Mouse (Mus musculus) layer of hippocampus, adult 6 months (tissue): Measurements from ENCODE around the gene Clrn1. TPM values are rescaled to one million over a fixed set of nuclear protein-coding genes. Genes with fewer than 3 reads are reported as not detected.

Experiments
- long read RNA-seq, 2 experiments: library from polyadenylated mRNA; unstranded; transcript quantifications; one replicate each; pipeline ENCODE4 v2.0.0; 2019 to 2020
- polyA plus RNA-seq: library from polyadenylated mRNA; unstranded; fragments of <200 nt; fragmentation: Nextera tagmentation; gene quantifications from 2 replicates; pipeline ENCODE4 v1.2.3, GENCODE M21; 2021

Clrn1 gene
- 0.80 and 1.8 TPM in 2 replicates for polyA plus RNA-seq
- long read RNA-seq, experiment 1, partial matches to known transcripts: 0 of 2 reads
- long read RNA-seq, experiment 1, other reads (novel, unspliced or antisense): 0 of 2 reads
- long read RNA-seq, experiment 2, partial matches to known transcripts: 0 of 5 reads
- long read RNA-seq, experiment 2, other reads (novel, unspliced or antisense): 0 of 5 reads

DNA sequence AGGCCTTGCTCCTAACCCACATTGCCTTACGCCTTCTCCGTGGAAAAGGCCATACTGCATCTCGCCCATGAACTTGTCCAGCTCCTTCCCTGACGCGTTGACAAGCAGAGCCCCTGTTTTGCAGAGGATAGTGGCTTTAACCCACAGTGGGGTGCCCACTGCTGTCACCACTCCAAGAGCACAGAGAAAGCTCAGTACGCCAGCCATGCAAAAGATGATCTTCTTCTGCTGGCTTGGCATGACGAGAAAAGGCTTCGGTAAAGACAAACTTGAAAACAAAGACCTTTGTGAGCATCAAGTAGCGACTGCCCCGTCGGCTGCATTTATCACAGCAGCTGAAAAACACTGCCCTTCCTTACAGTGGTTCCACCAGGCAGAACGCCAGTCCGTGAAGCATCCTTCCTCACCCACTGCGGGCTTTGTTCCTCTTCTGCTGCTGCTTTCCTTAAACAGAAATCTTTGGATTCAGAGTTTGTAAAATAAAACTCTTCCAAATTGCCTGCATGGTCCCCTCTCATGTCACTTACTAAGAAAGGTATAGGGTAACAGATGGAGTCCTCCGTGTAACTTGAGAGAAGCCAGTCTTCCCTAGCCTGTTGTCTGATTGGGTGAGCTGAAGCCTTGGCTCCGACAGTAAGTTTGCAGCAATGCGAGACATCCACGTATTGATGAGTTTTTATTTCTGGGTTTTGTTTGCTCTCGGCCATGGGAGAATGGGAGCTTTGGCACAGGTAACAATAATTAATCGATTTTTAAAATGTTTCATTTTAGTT lies at the start of gene Clrn1:
TSS of gene Clrn1 (minus strand) at position 540 of the 773 bp plus-strand sequence.

DNA sequence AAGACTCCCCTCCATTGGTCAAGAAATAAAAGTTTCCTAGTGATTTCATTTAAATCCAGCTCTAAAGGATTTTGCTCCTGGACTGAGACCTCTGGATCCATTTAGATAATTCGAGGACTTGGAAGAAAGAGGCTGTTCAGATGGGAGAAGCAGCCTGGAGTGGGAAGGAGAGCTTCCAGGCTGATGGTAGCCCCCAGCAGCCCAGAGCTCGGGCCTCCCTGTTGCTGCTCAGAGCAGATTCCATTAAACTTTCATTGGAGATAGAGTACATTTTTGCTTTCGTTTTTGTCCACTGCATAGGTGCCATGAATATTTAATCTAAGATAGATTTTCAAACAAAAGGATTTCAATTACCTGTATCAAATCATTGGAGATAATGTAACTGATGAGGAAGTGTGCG lies 62.9 kb downstream of the Clrn1 start, which contains the start of gene Mindy4b-ps:
TSS of gene Mindy4b-ps (minus strand) at position 101 of the 400 bp plus-strand sequence.

Other genes starting within 250 kb of the Clrn1 start
- 0.10 TPM in 2 replicates for gene Erich6, start 248.1 kb downstream of the Clrn1 start, polyA plus RNA-seq
- gene Siah2, start 192.9 kb downstream of the Clrn1 start, polyA plus RNA-seq: 1.3 and 1.6 TPM in 2 replicates
- gene Mindy4b-ps, start 63.0 kb downstream of the Clrn1 start, polyA plus RNA-seq: 0.35 and 0.68 TPM in 2 replicates
- gene Med12l, start 120.5 kb upstream of the Clrn1 start, polyA plus RNA-seq: 3.0 and 4.5 TPM in 2 replicates
- gene Gpr171, start 216.5 kb upstream of the Clrn1 start, polyA plus RNA-seq: not detected in 2 replicates